Mouse (Mus musculus) megakaryocyte progenitor cell, adult 5-6 weeks (primary cell): Measurements from ENCODE around the gene Itch. TPM values are rescaled to one million over a fixed set of nuclear protein-coding genes. Genes with fewer than 3 reads are reported as not detected.

ENCODE experiments used
- total RNA-seq, 2 experiments: library from RNA; stranded (forward) in 1 of 2; stranded (reverse) in 1 of 2; fragments of 157-497, 149-512 nt in 1 of 2; fragments of 200-1000 nt in 1 of 2; gene quantifications; 2 replicates each; pipeline versions ENCODE4 v1.2.3 to v1.2.4; 2015 to 2017

Itch gene
- total RNA-seq, 2 experiments from 2014 or later: 48.7 to 52.9 TPM

Other genes with a start within 250 kb of the Itch start
- 221 and 224 TPM in 2 replicates for gene Eif2s2, start 240.6 kb upstream of the Itch start, total RNA-seq (2015)
- 199 and 212 TPM in 2 replicates for gene Eif2s2, start 240.6 kb upstream of the Itch start, total RNA-seq (2017)
- gene Gm14226, start 115.2 kb upstream of the Itch start, total RNA-seq (2015): not detected in 2 replicates
- gene Gm14226, start 115.2 kb upstream of the Itch start, total RNA-seq (2017): not detected in 2 replicates
- 143 and 155 TPM in 2 replicates for gene Ahcy, start 59.0 kb upstream of the Itch start, total RNA-seq (2015)
- gene Ahcy, start 59.0 kb upstream of the Itch start, total RNA-seq (2017): 103 and 109 TPM in 2 replicates
- 378 and 407 TPM in 2 replicates for gene Dynlrb1, start 103.0 kb downstream of the Itch start, total RNA-seq (2015)
- 230 and 257 TPM in 2 replicates for gene Dynlrb1, start 103.0 kb downstream of the Itch start, total RNA-seq (2017)
- 3.4 and 4.0 TPM in 2 replicates for gene Map1lc3a, start 142.8 kb downstream of the Itch start, total RNA-seq (2015)
- gene Map1lc3a, start 142.8 kb downstream of the Itch start, total RNA-seq (2017): 0.71 and 1.8 TPM in 2 replicates
- gene Pigu, start 223.9 kb downstream of the Itch start, total RNA-seq (2015): 71.3 and 79.7 TPM in 2 replicates
- gene Pigu, start 223.9 kb downstream of the Itch start, total RNA-seq (2017): 42.7 and 43.5 TPM in 2 replicates
- gene Trp53inp2, start 247.6 kb downstream of the Itch start, total RNA-seq (2015): 3.4 and 4.7 TPM in 2 replicates
- 3.3 and 4.2 TPM in 2 replicates for gene Trp53inp2, start 247.6 kb downstream of the Itch start, total RNA-seq (2017)